Mouse (Mus musculus) olfactory bulb, adult 2 months (tissue): ENCODE data around the gene Ptprt.

Source experiments
- CTCF ChIP-seq: fragments of 200-500 bp; IDR thresholded peaks from 2 replicates; pipeline ENCODE4 v1.5.1; 2012; ENCODE audit warnings: low read depth, mild to moderate bottlenecking, low read length, moderate library complexity; ENCODE audit not compliant: insufficient read depth
- POLR2A ChIP-seq: fragments of 200-500 bp; IDR thresholded peaks from 2 replicates; pipeline ENCODE4 v1.6.1; 2012; ENCODE audit warnings: mild to moderate bottlenecking, low read depth, low read length, moderate library complexity; ENCODE audit not compliant: insufficient read depth

- no peak for TF ChIP-seq POLR2A
- TF ChIP-seq CTCF, result no peak
Measured at GRCm38 (mm10) chr2:162577819-162578218, 83.1 kb downstream of the Ptprt start.
